Mouse (Mus musculus): ENCODE measurements at regions not wholly inside any gene's neighbourhood (a gene's known extent, or its start where the extent isn't known, plus 50 kb on each side); places are given as distances from the start of the nearest gene placed in this dataset.
"Not testable (repeated sequence)": the region's sequence is repeated elsewhere in the genome, so short reads cannot be mapped to it uniquely, and the experiment has no call there.

DNA sequence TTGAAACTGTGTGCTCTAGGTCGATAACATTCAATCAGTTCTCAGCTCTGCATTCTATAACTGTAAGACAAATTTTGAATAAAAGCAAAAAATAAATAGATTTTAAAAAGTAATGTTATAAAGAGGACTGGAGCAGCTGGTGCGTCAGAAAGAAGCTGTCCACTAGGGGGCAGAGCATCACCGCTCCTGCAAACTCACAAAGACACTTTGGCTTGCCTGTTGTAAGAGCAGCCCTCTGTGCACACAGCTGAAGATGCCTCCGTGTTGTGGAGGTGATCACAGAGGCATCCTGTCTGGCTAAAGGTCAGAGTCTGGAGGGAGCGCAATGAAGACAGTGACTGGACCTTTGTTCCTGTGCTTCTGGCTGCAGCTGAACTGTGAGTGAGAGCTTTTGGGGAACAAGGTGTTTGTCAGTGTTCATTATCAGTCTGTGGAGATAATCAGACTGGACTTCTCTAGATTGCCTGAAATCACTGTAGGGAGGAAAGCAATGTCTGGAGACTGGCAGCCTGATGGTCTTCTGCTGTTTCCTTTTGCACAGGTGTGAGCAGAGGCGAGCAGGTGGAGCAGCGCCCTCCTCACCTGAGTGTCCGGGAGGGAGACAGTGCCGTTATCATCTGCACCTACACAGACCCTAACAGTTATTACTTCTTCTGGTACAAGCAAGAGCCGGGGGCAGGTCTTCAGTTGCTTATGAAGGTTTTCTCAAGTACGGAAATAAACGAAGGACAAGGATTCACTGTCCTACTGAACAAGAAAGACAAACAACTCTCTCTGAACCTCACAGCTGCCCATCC is 476.9 kb upstream of the Olfr1507 start:
- DNase-seq, result not testable (repeated sequence)

DNA sequence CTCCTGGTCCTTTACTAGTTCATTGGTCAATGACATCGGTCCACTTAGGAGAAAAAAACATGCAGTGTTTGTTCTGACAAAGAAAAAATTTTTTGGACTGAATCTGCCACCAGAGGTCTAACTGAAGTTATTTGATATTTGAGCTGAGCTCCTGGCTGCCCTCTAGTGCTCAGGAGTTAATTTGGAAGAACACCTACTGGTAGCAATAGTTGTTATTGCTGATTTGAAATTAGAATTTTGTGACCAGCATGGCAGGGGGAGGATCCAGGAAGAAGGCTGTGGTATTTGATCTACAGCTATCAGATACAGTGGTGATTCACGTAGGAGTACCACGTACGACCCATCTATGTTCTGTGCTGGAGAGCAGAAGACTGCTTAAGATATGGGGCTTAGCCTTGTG is 466.6 kb upstream of the Olfr1507 start:
- DNase-seq, result not testable (repeated sequence)

DNA sequence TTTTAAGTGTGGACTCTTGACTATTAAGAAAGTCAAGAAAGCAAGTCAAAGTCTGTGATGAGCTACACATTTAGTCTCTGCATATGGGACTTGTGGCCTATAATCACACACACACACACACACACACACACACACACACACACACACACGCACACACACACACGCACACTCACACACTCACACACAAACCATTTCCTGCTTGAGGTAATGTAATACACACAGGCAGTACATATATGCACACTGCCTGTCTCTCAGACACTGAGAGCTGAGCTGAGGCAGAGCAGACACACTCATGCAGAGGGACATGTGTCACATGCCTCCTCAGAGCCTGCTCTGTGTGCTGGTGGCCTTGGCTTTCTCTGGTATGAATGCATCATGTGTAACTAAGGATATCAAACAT is 461.0 kb upstream of the Olfr1507 start:
- not testable (repeated sequence) for DNase-seq

GRCm38 (mm10) chr14:52944925-52945324 is 449.4 kb upstream of the Olfr1507 start:
- not testable (repeated sequence) for DNase-seq

GRCm38 (mm10) chr14:52942438-52942837 is 446.9 kb upstream of the Olfr1507 start:
- not testable (repeated sequence) for DNase-seq

GRCm38 (mm10) chr14:52941747-52942146 is 446.2 kb upstream of the Olfr1507 start:
- DNase-seq, result not testable (repeated sequence)

GRCm38 (mm10) chr14:52920138-52920537 is 424.6 kb upstream of the Olfr1507 start:
- DNase-seq, result not testable (repeated sequence)

GRCm38 (mm10) chr14:52913814-52914213 is 418.3 kb upstream of the Olfr1507 start:
- not testable (repeated sequence) for DNase-seq

- not testable (repeated sequence) for DNase-seq
Measured at GRCm38 (mm10) chr14:52899629-52900028, 404.1 kb upstream of the Olfr1507 start.

DNA sequence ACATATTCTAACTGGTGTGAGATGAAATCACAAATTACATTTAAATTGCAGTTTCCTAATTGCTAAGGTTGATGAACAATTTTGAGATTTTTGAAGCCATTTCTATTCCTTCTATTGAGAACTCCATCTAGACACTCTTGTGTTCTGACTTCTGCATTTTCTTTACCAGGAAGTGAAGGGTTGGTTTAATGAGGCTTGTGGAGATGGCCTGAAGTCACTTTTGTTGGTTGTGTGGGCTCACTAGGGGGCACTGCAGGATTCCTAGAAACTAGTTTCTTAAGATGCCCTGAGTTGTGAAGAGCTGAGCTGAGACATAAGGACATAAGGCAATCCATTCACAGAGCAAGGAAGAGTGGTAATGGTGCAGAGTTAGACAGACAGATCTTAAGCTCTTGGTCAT is 402.8 kb upstream of the Olfr1507 start:
- DNase-seq, result not testable (repeated sequence)

DNA sequence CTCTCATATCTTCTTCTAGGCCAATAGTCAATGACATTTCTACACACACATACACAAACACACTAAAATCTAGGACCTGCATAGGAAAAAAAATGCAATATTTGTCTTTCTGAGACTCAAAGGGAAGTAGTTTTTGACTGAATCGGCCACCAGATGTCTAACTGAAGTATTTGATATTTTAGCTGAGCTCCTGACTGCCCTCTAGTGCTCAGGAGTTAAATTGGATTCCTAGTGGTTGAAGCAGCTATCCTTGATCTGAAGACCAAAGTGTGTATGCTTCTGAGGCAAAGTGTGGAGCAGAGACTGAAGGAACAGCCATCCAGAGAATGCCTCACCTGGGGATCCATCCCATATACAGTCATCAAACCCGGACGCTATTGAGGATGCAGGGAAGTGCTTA is 384.4 kb upstream of the Olfr1507 start:
- DNase-seq, result not testable (repeated sequence)

- not testable (repeated sequence) for DNase-seq
Measured at GRCm38 (mm10) chr14:52863841-52864240, 368.3 kb upstream of the Olfr1507 start.

GRCm38 (mm10) chr14:52863107-52863506 is 367.6 kb upstream of the Olfr1507 start:
- DNase-seq, result not testable (repeated sequence)

GRCm38 (mm10) chr14:52862491-52862890 is 366.9 kb upstream of the Olfr1507 start:
- not testable (repeated sequence) for DNase-seq

- DNase-seq, result not testable (repeated sequence)
Measured at GRCm38 (mm10) chr14:52855339-52855738, 359.8 kb upstream of the Olfr1507 start.

GRCm38 (mm10) chr14:52853598-52853997 is 358.0 kb upstream of the Olfr1507 start:
- DNase-seq, result not testable (repeated sequence)

- DNase-seq, result not testable (repeated sequence)
Measured at GRCm38 (mm10) chr14:52847970-52848369, 352.4 kb upstream of the Olfr1507 start.

GRCm38 (mm10) chr14:52824005-52824404 is 328.5 kb upstream of the Olfr1507 start:
- not testable (repeated sequence) for DNase-seq

DNA sequence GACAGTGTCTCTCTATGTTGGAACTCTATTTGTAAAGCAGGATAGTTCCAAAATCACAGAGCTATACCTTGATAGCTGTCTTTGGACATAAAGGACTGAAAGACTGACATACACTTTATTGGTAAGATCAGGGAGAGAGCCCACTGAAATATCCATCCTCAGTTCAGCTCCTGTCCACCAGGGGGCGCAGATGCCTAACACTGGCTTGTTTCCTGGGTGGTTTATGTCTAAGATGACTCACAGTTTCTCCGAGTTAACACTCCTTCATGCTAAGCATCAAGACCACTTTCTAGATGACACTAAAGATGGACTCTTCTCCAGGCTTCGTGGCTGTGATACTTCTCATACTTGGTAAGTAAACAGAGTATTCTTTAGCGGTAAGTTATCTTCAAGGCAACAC is 326.1 kb upstream of the Olfr1507 start:
- not testable (repeated sequence) for DNase-seq

DNA sequence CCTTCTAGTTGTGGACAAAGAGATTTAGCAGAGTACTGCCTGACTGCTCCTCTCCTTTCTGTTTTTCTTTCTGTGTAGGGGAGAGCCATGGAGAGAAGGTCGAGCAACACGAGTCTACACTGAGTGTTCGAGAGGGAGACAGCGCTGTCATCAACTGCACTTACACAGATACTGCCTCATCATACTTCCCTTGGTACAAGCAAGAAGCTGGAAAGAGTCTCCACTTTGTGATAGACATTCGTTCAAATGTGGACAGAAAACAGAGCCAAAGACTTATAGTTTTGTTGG is 315.5 kb upstream of the Olfr1507 start:
- DNase-seq, result not testable (repeated sequence)

- peak; percentile 3 for DNase-seq
Measured at GRCm38 (mm10) chr14:52810275-52811127, 315.0 kb upstream of the Olfr1507 start.

DNA sequence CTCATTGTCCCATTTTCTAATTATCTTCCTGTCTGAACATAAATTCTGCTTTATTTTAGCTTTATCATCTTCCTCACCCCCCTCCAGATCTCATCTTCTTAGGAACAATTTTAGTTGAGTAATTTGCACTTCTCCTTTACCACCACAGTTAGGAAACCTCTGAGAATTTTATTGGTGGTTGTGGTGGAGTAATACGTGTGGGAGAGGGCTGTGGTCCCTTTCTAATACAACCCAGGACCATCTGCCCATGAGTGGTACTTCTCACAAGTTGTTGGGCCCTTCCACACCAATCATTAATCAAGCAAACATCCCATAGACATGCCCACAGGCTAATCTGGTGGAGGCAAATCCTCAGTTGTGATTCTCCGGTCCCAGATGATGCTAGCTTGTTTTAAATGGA is 306.2 kb upstream of the Olfr1507 start:
- not testable (repeated sequence) for DNase-seq

- DNase-seq, result not testable (repeated sequence)
Measured at GRCm38 (mm10) chr14:52792600-52792999, 297.1 kb upstream of the Olfr1507 start.

DNA sequence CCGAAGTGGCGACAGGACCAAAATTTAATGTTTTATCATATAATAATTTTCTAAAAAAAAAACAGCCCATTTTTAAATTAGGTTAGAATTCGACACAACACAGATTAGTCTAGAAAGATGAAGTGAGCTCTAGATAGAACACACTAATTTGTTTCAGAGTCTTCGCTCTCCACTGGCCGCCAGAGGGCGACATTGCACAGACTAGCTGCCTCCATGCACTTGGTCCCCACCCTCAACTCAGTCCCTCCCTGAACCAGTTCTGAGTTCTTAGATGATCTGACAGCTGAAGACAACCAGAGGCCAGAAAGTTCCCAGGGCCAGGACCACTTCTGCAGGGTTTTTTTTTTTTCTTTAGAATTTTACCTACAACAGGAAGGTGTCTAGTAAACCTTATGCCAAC is 296.3 kb upstream of the Olfr1507 start:
- not testable (repeated sequence) for DNase-seq
